Mouse (Mus musculus) hindbrain, embryonic 16.5 days (tissue): ENCODE measurements around the gene Man2b2. TPM values are rescaled to one million over a fixed set of nuclear protein-coding genes. Genes with fewer than 3 reads are reported as not detected.

Source experiments
- ATAC-seq: fragments of 200-750 bp; cut with Nextera tagmentation; 2 replicates; pipeline ENCODE4 v1.8.0; 2017; ENCODE audit warnings: moderate TSS enrichment, moderate library complexity
- H3K27ac ChIP-seq: fragments of 300-500 bp; sonication (generic); 2 replicates; pipeline ENCODE4 v1.5.1; 2014; ENCODE audit warnings: low read depth, mild to moderate bottlenecking, control low read depth, low read length, moderate library complexity
- H3K27me3 ChIP-seq: fragments of 300-500 bp; sonication (generic); replicated peaks from 2 replicates; pipeline ENCODE4 v1.6.1; 2014; ENCODE audit warnings: low read length; ENCODE audit not compliant: control insufficient read depth, insufficient read depth
- H3K36me3 ChIP-seq: fragments of 300-500 bp; sonication (generic); 2 replicates; pipeline ENCODE4 v1.6.1; 2014; ENCODE audit warnings: mild to moderate bottlenecking, low read length, moderate library complexity, mixed read lengths; ENCODE audit not compliant: control insufficient read depth, insufficient read depth
- H3K4me1 ChIP-seq: fragments of 300-500 bp; sonication (generic); 2 replicates; pipeline ENCODE4 v1.6.1; 2014; ENCODE audit warnings: low read depth, low read length; ENCODE audit not compliant: control insufficient read depth, insufficient read depth
- H3K4me2 ChIP-seq: fragments of 300-500 bp; sonication (generic); 2 replicates; pipeline ENCODE4 v1.6.1; 2014; ENCODE audit warnings: mild to moderate bottlenecking, low read length, control low read depth, moderate library complexity
- H3K4me3 ChIP-seq: fragments of 300-500 bp; sonication (generic); 2 replicates; pipeline ENCODE4 v1.5.1; 2014; ENCODE audit warnings: mild to moderate bottlenecking, low read length, control low read depth, moderate library complexity
- H3K9ac ChIP-seq: fragments of 300-500 bp; sonication (generic); 2 replicates; pipeline ENCODE4 v1.6.1; 2014; ENCODE audit warnings: low read depth, mild to moderate bottlenecking, control low read depth, low read length, moderate library complexity
- H3K9me3 ChIP-seq: fragments of 300-500 bp; sonication (generic); 2 replicates; pipeline ENCODE4 v1.6.1; 2014; ENCODE audit warnings: mild to moderate bottlenecking, low read length, moderate library complexity; ENCODE audit not compliant: control insufficient read depth
- WGBS: fragments of 180-500 bp; shearing (Covaris S2); extraction: QIAGEN DNeasy Blood & Tissue Kit; methylation state at CpG from one replicate; pipeline ENCODE4 v1.1.7; 2014; 5-methylcytosine and 5-hydroxymethylcytosine counted together
- polyA plus RNA-seq: library from polyadenylated mRNA; unstranded; fragments of >200 nt; fragmentation: Nextera tagmentation; extraction: Ambion mirVana; gene quantifications from 2 replicates; pipeline ENCODE4 v1.2.1, GENCODE M21; 2015

The Man2b2 gene
- polyA plus RNA-seq, 1 experiment from 2014 or later, result 13.8 TPM

DNA sequence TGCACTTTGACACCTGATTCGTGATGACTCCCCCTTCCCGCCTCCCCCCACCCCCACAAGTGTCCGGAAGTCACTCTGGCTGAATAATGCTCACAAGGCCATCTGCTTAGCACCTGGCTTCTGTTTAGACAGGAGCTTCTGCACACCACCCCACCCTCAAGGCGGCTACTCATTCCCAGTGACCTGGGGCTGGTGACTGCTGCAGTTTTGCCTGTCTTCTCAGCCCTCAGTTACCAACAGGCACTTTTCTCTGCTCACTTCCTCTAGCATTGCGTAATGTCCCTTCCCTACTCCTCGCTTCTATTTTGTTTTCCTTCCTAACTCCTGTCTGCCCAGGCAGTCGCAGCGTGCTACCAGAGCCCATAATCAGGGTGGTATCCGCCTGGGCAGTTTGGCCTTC lies 38.6 kb downstream of the Man2b2 start:
- Histone ChIP-seq H3K4me2 (no peak overlapping the region), H3K4me1 (peaks cover 5% of the 10 kb centered on the region), H3K9me3 (no peaks in the 10 kb centered on the region), H3K27me3 (no peaks in the 10 kb centered on the region), H3K36me3 (peaks cover 2% of the 10 kb centered on the region; the same call in 1 of the 2 replicates), H3K9ac (no peak overlapping the region), H3K27ac (no peak overlapping the region), H3K4me3 (no peak overlapping the region)
- 83% methylated on average over 9 of the region's 9 CpGs for WGBS
- ATAC-seq, result no peak

DNA sequence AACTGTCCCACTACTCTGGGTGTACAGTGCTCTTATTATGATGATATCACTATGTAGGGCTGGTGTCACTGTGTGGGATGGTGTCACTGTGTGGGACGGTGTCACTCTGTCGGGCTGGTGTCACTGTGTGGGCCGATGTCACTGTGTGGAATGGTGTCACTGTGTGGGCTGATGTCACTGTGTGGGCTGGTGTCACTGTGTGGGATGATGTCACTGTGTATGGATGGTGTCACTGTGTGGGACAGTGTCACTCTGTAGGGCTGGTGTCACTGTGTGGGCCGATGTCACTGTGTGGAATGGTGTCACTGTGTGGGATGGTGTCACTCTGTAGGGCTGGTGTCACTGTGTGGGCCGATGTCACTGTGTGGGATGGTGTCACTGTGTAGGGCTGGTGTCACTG lies 44.4 kb downstream of the Man2b2 start:
- H3K9ac ChIP-seq, result no peak overlapping the region

DNA sequence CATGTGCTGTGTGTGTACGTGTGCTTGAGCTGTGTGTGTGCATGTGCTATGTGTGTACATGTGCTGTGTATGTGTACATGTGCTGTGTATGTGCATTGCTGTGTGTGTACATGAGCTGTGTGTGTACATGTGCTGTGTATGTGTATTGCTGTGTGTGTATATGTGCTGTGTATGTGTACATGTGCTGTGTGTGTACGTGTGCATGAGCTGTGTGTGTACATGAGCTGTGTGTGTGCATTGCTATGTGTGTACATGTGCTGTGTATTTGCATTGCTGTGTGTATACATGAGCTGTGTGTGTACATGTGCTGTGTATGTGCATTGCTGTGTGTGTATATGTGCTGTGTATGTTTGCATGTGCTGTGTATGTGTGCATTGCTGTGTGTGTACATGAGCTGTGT lies 50.9 kb downstream of the Man2b2 start:
- Histone ChIP-seq H3K4me3 (no peak overlapping the region), H3K27me3 (no peaks in the 10 kb centered on the region), H3K36me3 (no peaks in the 10 kb centered on the region), H3K9me3 (no peaks in the 10 kb centered on the region), H3K4me1 (no peaks in the 10 kb centered on the region), H3K4me2 (no peak overlapping the region), H3K27ac (no peak overlapping the region), H3K9ac (no peak overlapping the region)
- ATAC-seq, result no peak
- WGBS, result 83% methylated on average over 2 of the region's 2 CpGs

More for the DNA sequence above, 44.4 kb downstream of the Man2b2 start:
- Histone ChIP-seq H3K4me1 (no peaks in the 10 kb centered on the region), H3K4me3 (no peak overlapping the region), H3K36me3 (no peaks in the 10 kb centered on the region), H3K27me3 (no peaks in the 10 kb centered on the region), H3K9me3 (no peaks in the 10 kb centered on the region), H3K27ac (no peak overlapping the region), H3K4me2 (no peak overlapping the region)
- WGBS, result 92% methylated on average over 5 of the region's 5 CpGs
- no peak for ATAC-seq

DNA sequence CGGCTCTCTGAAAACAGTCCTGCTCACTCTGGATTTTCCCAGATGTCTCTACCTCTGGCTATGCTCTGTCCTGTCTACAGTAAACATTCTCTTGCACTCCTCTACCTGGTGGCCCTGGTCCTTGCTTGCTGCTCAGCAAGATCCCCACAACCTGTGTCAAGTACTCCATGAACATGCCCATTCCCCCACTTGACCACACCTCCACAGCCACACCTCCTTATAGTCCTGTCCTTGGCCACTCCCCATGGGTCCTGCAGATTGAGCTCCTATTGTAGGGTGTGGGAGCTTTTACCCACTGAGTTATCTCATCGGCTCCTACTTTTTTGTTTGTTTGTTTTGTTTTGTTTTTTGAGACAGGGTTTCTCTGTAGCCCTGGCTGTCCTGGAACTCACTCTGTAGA lies 51.6 kb downstream of the Man2b2 start:
- ATAC-seq, result no peak
- Histone ChIP-seq H3K27ac (no peak overlapping the region), H3K4me1 (no peaks in the 10 kb centered on the region), H3K9me3 (no peaks in the 10 kb centered on the region), H3K36me3 (no peaks in the 10 kb centered on the region), H3K4me2 (no peak overlapping the region), H3K9ac (no peak overlapping the region), H3K27me3 (no peaks in the 10 kb centered on the region), H3K4me3 (no peak overlapping the region)
- WGBS, result 100% methylated on average over 1 of the region's 2 CpGs

DNA sequence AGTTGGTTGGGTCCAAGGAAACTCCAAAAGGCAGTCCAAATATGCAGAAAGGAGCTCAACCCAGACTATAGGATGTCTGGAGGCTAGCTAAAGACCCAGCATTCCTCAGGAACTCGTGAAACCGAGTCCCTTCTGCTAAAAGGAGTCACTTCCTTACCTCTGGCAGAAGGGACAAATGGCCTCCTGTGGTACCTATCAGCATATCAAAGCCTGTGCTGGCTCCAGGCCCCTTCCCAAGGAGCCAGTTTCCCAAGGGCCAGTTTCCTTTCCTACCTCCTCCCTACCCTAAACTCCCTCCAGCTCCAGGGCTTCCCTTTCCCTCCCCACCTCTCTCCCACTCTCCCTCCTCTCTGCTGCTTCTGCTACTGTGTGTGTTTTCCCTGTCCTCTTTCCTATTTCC lies 53.3 kb downstream of the Man2b2 start:
- H3K4me2 ChIP-seq, result no peak overlapping the region
- no peaks in the 10 kb centered on the region for H3K36me3 ChIP-seq
- 8% methylated on average over 2 of the region's 2 CpGs for WGBS
- no peak overlapping the region for H3K4me3 ChIP-seq
- H3K9ac ChIP-seq, result no peak overlapping the region
- no peak overlapping the region for H3K27ac ChIP-seq
- H3K27me3 ChIP-seq, result no peaks in the 10 kb centered on the region
- no peaks in the 10 kb centered on the region for H3K4me1 ChIP-seq
- no peaks in the 10 kb centered on the region for H3K9me3 ChIP-seq
- ATAC-seq, result no peak

DNA sequence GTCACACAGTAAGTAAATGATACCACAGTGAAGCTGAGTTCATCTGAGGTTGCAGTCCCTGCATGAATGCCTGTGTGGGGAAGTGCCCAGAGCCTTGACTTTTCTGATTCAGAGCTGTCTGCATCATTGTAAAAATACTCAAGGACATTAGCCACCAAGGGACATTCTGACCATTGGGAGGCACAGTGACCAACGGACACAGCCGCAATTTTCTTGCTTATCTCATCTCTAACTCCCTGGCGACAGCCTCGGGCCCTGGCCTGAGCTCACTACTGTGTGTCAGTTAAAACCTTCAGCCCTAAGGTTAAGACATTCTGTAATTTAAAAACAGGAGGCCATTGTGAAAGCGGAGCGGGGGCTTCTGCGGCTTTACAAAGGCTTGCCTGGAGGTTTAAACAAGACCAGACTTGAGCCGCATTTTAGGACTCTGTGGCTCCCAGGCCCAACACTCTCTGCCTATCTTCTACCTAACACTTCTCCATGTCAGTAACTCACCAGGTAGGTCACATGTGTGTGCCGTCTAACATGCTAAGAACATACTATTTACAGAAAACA lies 54.4 kb downstream of the Man2b2 start:
- H3K27me3 ChIP-seq, result no peaks in the 10 kb centered on the region
- 36% methylated on average over 9 of the region's 9 CpGs for WGBS
- H3K36me3 ChIP-seq, result no peaks in the 10 kb centered on the region
- no peak overlapping the region for H3K4me3 ChIP-seq
- H3K27ac ChIP-seq, result no peak overlapping the region
- H3K9me3 ChIP-seq, result no peaks in the 10 kb centered on the region
- no peaks in the 10 kb centered on the region for H3K4me1 ChIP-seq
- no peak overlapping the region for H3K4me2 ChIP-seq
- no peak overlapping the region for H3K9ac ChIP-seq
- ATAC-seq, result no peak

DNA sequence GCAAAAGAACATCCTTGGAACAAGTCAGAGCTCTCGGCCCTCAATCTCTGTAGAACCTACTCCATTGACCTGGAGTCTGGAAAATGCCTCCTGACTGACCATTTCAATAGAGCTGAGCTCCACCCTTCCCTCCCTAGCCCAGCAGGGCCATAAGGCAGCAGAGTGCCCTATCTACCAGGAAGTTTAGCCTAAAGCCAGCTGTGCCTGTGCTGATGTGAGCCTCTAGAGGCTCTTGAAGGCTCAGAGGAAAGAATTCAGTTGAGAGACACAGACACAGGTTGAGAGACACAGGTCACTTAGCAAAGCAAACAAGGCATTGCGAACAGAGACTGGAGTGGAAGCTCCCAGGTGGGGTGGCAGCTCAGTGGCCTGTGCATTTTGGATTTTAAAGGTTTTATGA lies 55.1 kb downstream of the Man2b2 start:
- no peak overlapping the region for H3K4me2 ChIP-seq
- no peak overlapping the region for H3K9ac ChIP-seq
- no peaks in the 10 kb centered on the region for H3K27me3 ChIP-seq
- no peak overlapping the region for H3K27ac ChIP-seq
- no peak for ATAC-seq
- no peaks in the 10 kb centered on the region for H3K36me3 ChIP-seq
- no peak overlapping the region for H3K4me3 ChIP-seq
- 83% methylated on average over 2 of the region's 2 CpGs for WGBS
- H3K4me1 ChIP-seq, result no peaks in the 10 kb centered on the region
- no peaks in the 10 kb centered on the region for H3K9me3 ChIP-seq

DNA sequence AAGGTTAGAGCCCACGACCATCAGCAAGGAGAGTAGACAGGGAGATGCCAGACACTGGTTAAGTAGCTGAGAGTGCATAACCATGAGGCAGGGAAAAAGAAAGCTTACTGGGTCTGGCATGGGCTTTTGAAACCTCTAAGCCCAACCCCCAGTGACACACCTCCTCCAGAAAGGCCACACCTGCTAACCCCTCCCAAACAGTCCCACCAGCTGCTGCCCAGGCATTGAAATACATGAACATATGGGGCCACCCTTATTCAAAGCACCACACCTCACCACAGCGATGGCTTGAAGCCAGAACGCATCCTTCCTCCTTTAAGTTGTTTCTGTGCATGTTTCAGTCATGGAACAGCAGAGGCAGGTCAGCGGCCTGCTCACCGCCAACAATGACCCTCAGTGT lies 57.9 kb downstream of the Man2b2 start:
- no peak overlapping the region for H3K4me2 ChIP-seq
- 80% methylated on average over 5 of the region's 5 CpGs for WGBS
- no peaks in the 10 kb centered on the region for H3K36me3 ChIP-seq
- H3K4me3 ChIP-seq, result no peak overlapping the region
- no peak overlapping the region for H3K27ac ChIP-seq
- H3K9ac ChIP-seq, result no peak overlapping the region
- ATAC-seq, result no peak
- H3K27me3 ChIP-seq, result no peaks in the 10 kb centered on the region
- peaks cover 2% of the 10 kb centered on the region; the same call in 1 of the 2 replicates for H3K4me1 ChIP-seq
- H3K9me3 ChIP-seq, result no peaks in the 10 kb centered on the region

DNA sequence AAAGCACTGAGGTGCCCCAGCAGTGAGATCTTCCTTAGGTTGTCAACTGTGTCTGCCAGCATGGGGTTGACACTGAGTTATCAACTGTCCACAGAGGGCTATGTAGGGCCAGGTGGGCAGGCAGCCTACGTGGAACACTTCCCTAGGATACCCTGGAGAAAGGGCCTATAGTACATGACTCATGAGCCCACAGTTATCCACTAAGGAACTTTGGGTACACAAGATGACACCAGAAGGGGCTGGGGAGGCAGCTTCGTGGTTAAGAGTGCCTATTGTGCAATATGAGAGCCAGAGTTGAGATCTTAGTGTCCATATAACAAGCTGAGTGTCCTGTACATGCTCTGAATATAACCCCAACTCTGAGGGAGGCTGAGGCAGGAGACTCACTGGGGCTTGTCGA lies 60.9 kb downstream of the Man2b2 start:
- no peak overlapping the region for H3K27ac ChIP-seq
- peaks cover 5% of the 10 kb centered on the region; the same call in 1 of the 2 replicates for H3K4me1 ChIP-seq
- H3K9ac ChIP-seq, result no peak overlapping the region
- no peak overlapping the region for H3K4me3 ChIP-seq
- no peaks in the 10 kb centered on the region for H3K36me3 ChIP-seq
- 74% methylated on average over 3 of the region's 3 CpGs for WGBS
- no peak overlapping the region for H3K4me2 ChIP-seq
- no peak for ATAC-seq
- no peaks in the 10 kb centered on the region for H3K27me3 ChIP-seq
- H3K9me3 ChIP-seq, result no peaks in the 10 kb centered on the region
